Mouse (Mus musculus) liver, postnatal 0 days (tissue): Measurements from ENCODE around the gene Ppp1r35.

Experiments used
- CTCF ChIP-seq: sonication (generic); IDR thresholded peaks from 2 replicates; pipeline ENCODE4 v1.5.1; 2016; ENCODE audit warnings: antibody characterized with exemption, low read depth
- EP300 ChIP-seq: IDR thresholded peaks from 2 replicates; pipeline ENCODE4 v1.6.1; 2016; ENCODE audit warnings: antibody characterized with exemption, low read depth, mild to moderate bottlenecking

- TF ChIP-seq CTCF (no peak), EP300 (no peak)
Observed at GRCm38 (mm10) chr5:137825971-137826370, 47.3 kb downstream of the Ppp1r35 start.
